Mouse (Mus musculus): Measurements from ENCODE around the gene Nr4a2. TPM values are rescaled to one million over a fixed set of nuclear protein-coding genes. Genes with fewer than 3 reads are reported as not detected.

Gene Nr4a2
- total RNA-seq (2017), result 16.7 and 28.8 TPM in 2 replicates

DNA sequence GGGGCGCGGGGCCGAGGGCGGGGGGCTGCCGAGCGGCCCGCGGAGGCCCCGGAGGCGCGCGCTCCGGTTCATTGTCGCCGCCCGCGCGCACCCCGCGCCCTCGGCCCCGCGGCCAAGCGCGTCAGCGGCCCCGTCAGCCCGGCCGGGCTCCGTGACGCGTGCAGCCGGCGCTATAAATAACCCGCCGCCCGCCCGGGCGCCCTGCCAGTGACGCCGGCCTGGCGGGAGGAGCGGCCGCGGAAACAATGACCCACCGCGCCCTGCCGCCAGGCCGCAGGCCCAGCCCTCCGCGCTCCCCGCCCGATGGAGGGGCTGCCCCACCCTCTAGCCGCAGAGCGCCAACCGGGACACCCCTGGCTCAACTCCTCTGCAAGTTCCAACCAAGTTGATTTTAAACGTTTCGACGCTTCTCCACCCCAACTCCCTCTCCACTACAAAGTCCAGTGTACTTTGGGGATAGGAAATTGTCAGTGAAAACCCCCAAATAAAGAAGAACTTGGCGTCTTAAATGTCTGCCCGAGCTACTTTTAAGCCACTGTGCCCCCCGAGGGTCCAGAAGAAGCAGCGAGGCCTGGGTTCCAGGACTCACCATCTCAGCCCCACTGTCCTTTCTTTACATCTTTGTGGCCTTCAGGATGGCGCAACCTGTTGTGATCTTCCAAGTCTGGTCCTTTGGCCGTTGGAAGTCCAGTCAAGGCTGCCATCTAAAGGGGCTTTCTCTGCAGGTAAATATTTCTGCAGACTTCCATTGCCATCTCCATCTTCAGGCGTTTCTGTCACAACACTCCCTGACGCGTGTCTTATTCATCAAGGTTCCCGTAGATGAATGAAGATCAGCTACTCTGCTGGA, at the start of gene Nr4a2:
Gene Nr4a2 (minus strand): TSS at position 13 of the 850 bp plus-strand sequence.
- peak; percentile 79 to 83 for ATAC-seq (replicated peaks in 1 of 2; ENCODE audit: insufficient read depth in 1 of 2, low FRiP score in 2 of 2, low TSS enrichment in 1 of 2, low read depth in 1 of 2, poor library complexity in 2 of 2, severe bottlenecking in 2 of 2)

GRCm38 (mm10) chr2:57165416-57165815, 41.6 kb upstream of the Nr4a2 start:
- no peak for ATAC-seq (replicated peaks in 1 of 2; ENCODE audit: insufficient read depth in 1 of 2, low FRiP score in 2 of 2, low TSS enrichment in 1 of 2, low read depth in 1 of 2, poor library complexity in 2 of 2, severe bottlenecking in 2 of 2)

DNA sequence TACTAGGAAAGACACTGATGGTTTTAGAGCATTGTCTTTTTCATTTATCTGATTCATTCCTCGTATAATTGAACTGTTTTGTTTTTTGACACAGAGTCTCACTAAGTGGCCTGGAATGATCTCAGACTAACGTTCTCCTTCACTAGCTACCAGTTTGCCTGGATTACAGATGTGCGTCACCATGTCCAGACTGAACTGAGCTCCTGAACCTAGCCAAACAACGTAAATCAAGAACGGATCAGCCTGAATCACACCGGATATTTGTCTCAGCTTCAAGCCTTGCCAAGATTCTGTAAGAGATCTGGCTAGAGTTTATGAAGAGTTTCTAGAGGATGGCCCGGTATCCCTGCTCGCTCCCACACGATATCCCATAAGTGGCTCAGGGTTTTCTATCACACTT, 33.0 kb upstream of the Nr4a2 start:
- ATAC-seq (replicated peaks in 1 of 2; ENCODE audit: insufficient read depth in 1 of 2, low FRiP score in 2 of 2, low TSS enrichment in 1 of 2, low read depth in 1 of 2, poor library complexity in 2 of 2, severe bottlenecking in 2 of 2), result no peak

- no peak for ATAC-seq (replicated peaks in 1 of 2; ENCODE audit: insufficient read depth in 1 of 2, low FRiP score in 2 of 2, low TSS enrichment in 1 of 2, low read depth in 1 of 2, poor library complexity in 2 of 2, severe bottlenecking in 2 of 2)
These were observed 26.0 kb upstream of the Nr4a2 start for GRCm38 (mm10) chr2:57149796-57150195.

- no peak for ATAC-seq (replicated peaks in 1 of 2; ENCODE audit: insufficient read depth in 1 of 2, low FRiP score in 2 of 2, low TSS enrichment in 1 of 2, low read depth in 1 of 2, poor library complexity in 2 of 2, severe bottlenecking in 2 of 2)
These were observed 24.4 kb upstream of the Nr4a2 start for GRCm38 (mm10) chr2:57148231-57148630.

DNA sequence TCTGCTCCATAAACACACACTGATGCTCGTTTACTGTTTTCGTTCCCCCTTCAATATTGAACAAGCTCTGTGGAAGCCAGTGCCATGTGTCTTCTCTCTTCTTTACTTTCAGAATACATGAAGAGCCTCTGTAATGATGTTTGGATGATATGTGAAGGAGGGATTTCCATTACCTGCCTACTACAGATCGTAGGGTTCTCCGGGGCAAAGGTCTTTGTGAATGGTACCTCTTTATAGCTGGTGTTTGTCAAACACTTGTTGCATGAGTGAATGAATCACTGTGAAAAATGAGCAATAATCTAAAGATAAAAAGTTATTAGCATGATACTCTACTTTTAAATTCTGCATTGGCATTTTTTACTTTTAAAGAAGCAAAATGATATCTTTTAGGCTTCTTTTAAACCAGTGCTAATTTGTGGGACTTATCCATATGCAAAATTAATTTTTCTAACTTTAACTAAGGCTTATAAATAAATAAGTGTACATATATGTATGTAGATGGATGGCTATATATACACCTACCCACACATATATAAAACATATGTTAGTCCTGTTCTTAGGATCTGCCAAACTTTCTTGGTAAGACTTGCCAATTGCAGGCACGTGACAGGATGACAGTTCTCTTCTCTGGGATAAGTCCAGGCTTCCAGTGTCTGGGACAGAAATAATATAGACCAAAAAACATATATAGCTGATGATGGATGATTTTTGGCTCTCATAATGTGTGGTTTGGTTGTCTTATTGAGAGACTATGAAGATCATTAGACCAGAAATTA, 22.0 kb upstream of the Nr4a2 start:
- no peak for ATAC-seq (replicated peaks in 1 of 2; ENCODE audit: insufficient read depth in 1 of 2, low FRiP score in 2 of 2, low TSS enrichment in 1 of 2, low read depth in 1 of 2, poor library complexity in 2 of 2, severe bottlenecking in 2 of 2)

- no peak for ATAC-seq (replicated peaks in 1 of 2; ENCODE audit: insufficient read depth in 1 of 2, low FRiP score in 2 of 2, low TSS enrichment in 1 of 2, low read depth in 1 of 2, poor library complexity in 2 of 2, severe bottlenecking in 2 of 2)
These were observed 14.8 kb upstream of the Nr4a2 start for GRCm38 (mm10) chr2:57138594-57138993.

DNA sequence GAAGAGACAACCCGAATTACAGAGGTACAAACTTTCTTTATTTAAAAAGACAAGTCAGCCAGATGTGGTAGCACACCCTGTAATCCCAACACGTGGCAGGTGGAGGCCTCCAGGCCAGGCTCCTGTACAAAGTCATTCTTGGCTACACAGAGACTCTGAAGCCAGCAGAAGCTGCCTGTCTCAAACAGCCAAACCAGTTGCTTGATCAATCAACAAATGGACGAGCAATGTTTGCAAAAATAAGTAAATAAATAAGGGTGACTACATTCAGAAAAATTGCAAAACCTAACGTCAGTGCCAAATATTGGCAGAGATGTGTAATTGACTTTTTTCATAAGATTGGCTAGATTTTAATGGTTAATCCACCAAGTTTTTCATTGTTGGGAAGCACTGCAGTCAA, 3.7 kb upstream of the Nr4a2 start:
- ATAC-seq (replicated peaks in 1 of 2; ENCODE audit: insufficient read depth in 1 of 2, low FRiP score in 2 of 2, low TSS enrichment in 1 of 2, low read depth in 1 of 2, poor library complexity in 2 of 2, severe bottlenecking in 2 of 2), result no peak

DNA sequence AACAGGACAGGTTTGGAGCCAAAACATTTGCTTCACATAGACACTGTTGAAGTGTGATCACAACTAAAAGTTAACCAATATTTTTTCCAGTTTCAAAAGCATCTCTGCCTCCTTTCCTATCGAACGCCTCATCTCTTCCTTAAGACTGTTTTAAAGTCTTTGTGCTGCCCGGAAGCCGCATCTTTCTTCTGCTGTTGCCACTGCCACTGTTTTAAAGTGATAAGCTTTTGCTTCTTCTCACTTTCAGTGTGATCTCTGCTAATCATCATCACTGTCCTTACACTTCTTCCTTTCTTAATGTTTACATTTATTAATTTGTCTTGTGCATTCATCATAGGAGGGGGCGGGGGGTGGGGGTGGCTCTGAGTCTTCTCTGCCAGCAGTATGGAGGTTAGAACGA, 2.1 kb upstream of the Nr4a2 start:
- ATAC-seq (replicated peaks in 1 of 2; ENCODE audit: insufficient read depth in 1 of 2, low FRiP score in 2 of 2, low TSS enrichment in 1 of 2, low read depth in 1 of 2, poor library complexity in 2 of 2, severe bottlenecking in 2 of 2), result no peak

GRCm38 (mm10) chr2:57122986-57123980, 520 bp downstream of the Nr4a2 start:
- ATAC-seq (replicated peaks in 1 of 2; ENCODE audit: insufficient read depth in 1 of 2, low FRiP score in 2 of 2, low TSS enrichment in 1 of 2, low read depth in 1 of 2, poor library complexity in 2 of 2, severe bottlenecking in 2 of 2), result peak; percentile 46 to 58

DNA sequence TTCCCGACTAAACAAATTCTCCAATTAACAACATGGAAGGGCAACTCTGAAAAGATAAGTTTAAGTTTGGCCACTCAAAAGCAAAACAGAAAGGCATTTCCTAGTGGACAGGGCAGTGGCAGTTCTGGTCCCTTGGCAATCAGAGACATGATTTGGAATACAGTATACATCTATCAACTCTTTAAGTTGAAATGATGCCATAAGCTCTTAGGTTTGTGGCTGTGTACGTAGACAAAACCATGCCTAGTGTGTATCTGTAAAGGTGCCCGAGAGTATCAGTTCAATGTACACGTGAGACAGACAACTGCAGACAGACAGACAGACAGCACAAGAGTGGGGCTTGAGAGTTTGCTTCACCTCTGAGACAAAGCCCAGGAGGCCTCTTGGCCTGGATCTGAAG, 2.7 kb downstream of the Nr4a2 start:
- ATAC-seq (replicated peaks in 1 of 2; ENCODE audit: insufficient read depth in 1 of 2, low FRiP score in 2 of 2, low TSS enrichment in 1 of 2, low read depth in 1 of 2, poor library complexity in 2 of 2, severe bottlenecking in 2 of 2), result no peak

DNA sequence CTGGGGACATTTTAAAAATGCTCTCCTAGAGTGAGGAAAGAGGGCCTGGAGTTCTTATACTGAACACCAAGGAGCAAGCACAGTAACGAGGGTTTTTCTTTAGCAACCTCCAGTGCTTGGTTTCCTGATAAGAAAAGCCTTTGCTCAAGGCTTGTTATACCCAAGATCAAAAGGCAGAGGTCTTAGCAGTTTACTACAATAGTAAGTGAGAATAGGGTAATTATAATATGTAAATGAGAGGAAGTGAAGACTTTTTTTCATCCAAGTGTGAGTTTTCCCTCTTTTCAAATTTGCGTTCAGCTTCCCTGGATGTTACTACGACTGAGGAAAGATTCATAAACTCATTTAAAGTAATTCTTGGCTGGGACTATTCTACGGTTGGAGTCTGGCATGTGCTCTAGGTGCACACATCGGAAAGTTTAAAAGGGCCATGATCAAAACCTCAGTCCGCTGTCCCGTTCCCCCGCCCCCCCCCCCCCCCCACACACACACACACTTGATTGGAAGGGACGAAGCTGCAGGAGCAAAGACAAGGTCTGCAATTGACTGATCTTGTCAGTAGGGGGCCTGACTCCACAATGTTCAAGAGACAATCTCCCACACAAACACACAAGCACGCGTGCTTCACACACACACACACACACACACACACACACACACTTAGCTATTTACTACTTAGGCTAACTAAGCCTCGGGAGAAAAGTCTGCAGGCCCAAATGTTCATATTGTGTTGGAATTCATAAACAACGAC, 6.4 kb downstream of the Nr4a2 start:
- ATAC-seq (replicated peaks in 1 of 2; ENCODE audit: insufficient read depth in 1 of 2, low FRiP score in 2 of 2, low TSS enrichment in 1 of 2, low read depth in 1 of 2, poor library complexity in 2 of 2, severe bottlenecking in 2 of 2), result peak in 1 of 2 experiments; percentile 26; a peak in 1 of 4 replicates

- peak; percentile 58 to 61 for ATAC-seq (replicated peaks in 1 of 2; ENCODE audit: insufficient read depth in 1 of 2, low FRiP score in 2 of 2, low TSS enrichment in 1 of 2, low read depth in 1 of 2, poor library complexity in 2 of 2, severe bottlenecking in 2 of 2)
These were observed 7.2 kb downstream of the Nr4a2 start for GRCm38 (mm10) chr2:57116366-57117200.

DNA sequence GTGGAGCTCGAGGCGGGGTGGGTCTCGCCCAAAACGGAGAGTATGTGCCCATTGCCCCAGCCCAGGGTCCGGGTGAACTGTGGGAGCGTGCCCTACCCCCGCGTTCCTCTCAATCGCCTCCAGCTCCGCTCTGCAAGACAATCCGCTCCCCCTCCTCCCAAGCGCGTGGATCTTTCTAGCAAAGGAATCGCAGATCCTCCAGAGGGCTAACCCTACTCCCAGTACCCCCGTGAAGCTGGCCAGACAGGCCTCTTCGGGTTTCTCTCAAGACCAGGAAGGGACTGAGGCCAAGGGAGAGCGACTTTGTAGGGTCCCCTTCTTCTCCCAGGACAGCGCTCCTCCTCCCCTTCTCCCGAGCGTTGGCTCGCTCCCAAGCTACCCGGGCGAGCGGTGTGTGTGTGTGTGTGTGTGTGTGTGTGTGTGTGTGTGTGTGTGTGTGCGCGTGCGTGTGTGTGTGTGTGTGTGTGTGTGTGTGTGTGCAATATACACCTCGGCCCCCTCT, 7.9 kb downstream of the Nr4a2 start:
- no peak for ATAC-seq (replicated peaks in 1 of 2; ENCODE audit: insufficient read depth in 1 of 2, low FRiP score in 2 of 2, low TSS enrichment in 1 of 2, low read depth in 1 of 2, poor library complexity in 2 of 2, severe bottlenecking in 2 of 2)

GRCm38 (mm10) chr2:57115181-57115863, 8.5 kb downstream of the Nr4a2 start:
- no peak; a peak in 1 of 4 replicates for ATAC-seq (replicated peaks in 1 of 2; ENCODE audit: insufficient read depth in 1 of 2, low FRiP score in 2 of 2, low TSS enrichment in 1 of 2, low read depth in 1 of 2, poor library complexity in 2 of 2, severe bottlenecking in 2 of 2)
